Mouse (Mus musculus) left cerebral cortex, adult 8-10 months (tissue): ENCODE data around the gene Fam172a. TPM values are rescaled to one million over a fixed set of nuclear protein-coding genes. Genes with fewer than 3 reads are reported as not detected.

ENCODE experiments used
- DNase-seq, 2 experiments: peaks; one replicate each; pipeline ENCODE4 v3.0.0; 2022; ENCODE audit warnings: low spot score in 2 of 2
- total RNA-seq, 4 experiments: library from RNA; stranded (reverse); gene quantifications; 2 replicates each; pipeline ENCODE4 v1.2.4; 2022

The Fam172a gene
- total RNA-seq, 4 experiments from 2014 or later = 38.9 to 42.8 (median 40.4) TPM

GRCm38 (mm10) chr13:78178021-78178420 is 476.2 kb downstream of the Fam172a start:
- DNase-seq = no peak

GRCm38 (mm10) chr13:78178771-78179170 is 476.9 kb downstream of the Fam172a start:
- DNase-seq = no peak

- DNase-seq = no peak
Measured at GRCm38 (mm10) chr13:78179312-78180097, 477.7 kb downstream of the Fam172a start.

GRCm38 (mm10) chr13:78180261-78180660 is 478.4 kb downstream of the Fam172a start:
- DNase-seq = no peak

GRCm38 (mm10) chr13:78181071-78181929 is 479.5 kb downstream of the Fam172a start:
- no peak for DNase-seq

GRCm38 (mm10) chr13:78181930-78182558 is 480.2 kb downstream of the Fam172a start:
- no peak for DNase-seq

- DNase-seq = no peak
Measured at GRCm38 (mm10) chr13:78183004-78183403, 481.2 kb downstream of the Fam172a start.

GRCm38 (mm10) chr13:78183986-78184385 is 482.2 kb downstream of the Fam172a start:
- DNase-seq = no peak

- no peak for DNase-seq
Measured at GRCm38 (mm10) chr13:78184786-78185466, 483.1 kb downstream of the Fam172a start.

GRCm38 (mm10) chr13:78186340-78186946 is 484.6 kb downstream of the Fam172a start:
- DNase-seq = no peak

- no peak for DNase-seq
Measured at GRCm38 (mm10) chr13:78187833-78188232, 486.0 kb downstream of the Fam172a start.

GRCm38 (mm10) chr13:78189586-78189985 is 487.8 kb downstream of the Fam172a start:
- no peak for DNase-seq

GRCm38 (mm10) chr13:78193211-78193610 is 491.4 kb downstream of the Fam172a start:
- DNase-seq = no peak

GRCm38 (mm10) chr13:78194135-78194849 is 492.5 kb downstream of the Fam172a start:
- DNase-seq = peak in 1 of 2 experiments; percentile 43

- DNase-seq = no peak
Measured at GRCm38 (mm10) chr13:78194850-78195600, 493.2 kb downstream of the Fam172a start.

GRCm38 (mm10) chr13:78195601-78196115 is 493.8 kb downstream of the Fam172a start:
- DNase-seq = no peak

- DNase-seq = no peak
Measured at GRCm38 (mm10) chr13:78196236-78196796, 494.5 kb downstream of the Fam172a start.

- DNase-seq = no peak
Measured at GRCm38 (mm10) chr13:78197286-78197818, 495.5 kb downstream of the Fam172a start.
